Mouse (Mus musculus) common myeloid progenitor, adult 5-6 weeks (primary cell): ENCODE data around the gene Elk1. TPM values are rescaled to one million over a fixed set of nuclear protein-coding genes. Genes with fewer than 3 reads are reported as not detected.
A peak's percentile ranks its signal among the peaks of the same experiment; 100 is the strongest.

ENCODE experiments used
- ATAC-seq: replicated peaks from 2 replicates; pipeline ENCODE4 v1.8.0; 2016; ENCODE audit warnings: low read depth, mild to moderate bottlenecking, moderate TSS enrichment, inconsistent platforms; ENCODE audit not compliant: poor library complexity, severe bottlenecking
- total RNA-seq: library from RNA; stranded (forward); fragments of 200-1000, 187-1606 nt; gene quantifications from 2 replicates; pipeline ENCODE4 v1.2.3, GENCODE M21; 2017

Gene Elk1
- total RNA-seq, result 2.9 and 4.3 TPM in 2 replicates

GRCm38 (mm10) chrX:20950191-20950880 is at the start of gene Elk1:
Gene Elk1, minus strand, starts transcription at chrX:20950608.
- peak; percentile 98 for ATAC-seq

- no peak for ATAC-seq
These were observed 30.5 kb upstream of the Elk1 start for GRCm38 (mm10) chrX:20980901-20981300.

- peak; percentile 98 for ATAC-seq
These were observed 11.3 kb upstream of the Elk1 start, which contains the start of gene Uxt for GRCm38 (mm10) chrX:20961477-20962378. Gene Uxt, minus strand, starts transcription at chrX:20962017.

GRCm38 (mm10) chrX:20946055-20946454 is 4.4 kb downstream of the Elk1 start:
- no peak for ATAC-seq

GRCm38 (mm10) chrX:20931963-20932362 is 18.4 kb downstream of the Elk1 start:
- ATAC-seq, result peak; percentile 82

- ATAC-seq, result peak; percentile 85
These were observed 19.0 kb downstream of the Elk1 start, which contains the start of gene Cfp for GRCm38 (mm10) chrX:20931364-20931763. Gene Cfp, minus strand, starts transcription at chrX:20931555.

GRCm38 (mm10) chrX:20929859-20930258 is 20.5 kb downstream of the Elk1 start:
- ATAC-seq, result peak; percentile 64

GRCm38 (mm10) chrX:20924976-20925375 is 25.4 kb downstream of the Elk1 start:
- ATAC-seq, result no peak

- no peak for ATAC-seq
These were observed 26.9 kb downstream of the Elk1 start for GRCm38 (mm10) chrX:20923506-20923905.

- ATAC-seq, result no peak
These were observed 29.0 kb downstream of the Elk1 start for GRCm38 (mm10) chrX:20921366-20921765.

GRCm38 (mm10) chrX:20920844-20921364 is 29.5 kb downstream of the Elk1 start, which contains the start of gene Syn1:
Gene Syn1, minus strand, starts transcription at chrX:20921004.
- peak; percentile 97 for ATAC-seq

GRCm38 (mm10) chrX:20920249-20920843 is 30.1 kb downstream of the Elk1 start:
- ATAC-seq, result peak; percentile 10; the same call in 1 of the 2 replicates

GRCm38 (mm10) chrX:20915075-20915474 is 35.3 kb downstream of the Elk1 start:
- ATAC-seq, result no peak

- no peak for ATAC-seq
These were observed 36.7 kb downstream of the Elk1 start for GRCm38 (mm10) chrX:20913726-20914125.

- no peak for ATAC-seq
These were observed 40.3 kb downstream of the Elk1 start for GRCm38 (mm10) chrX:20910074-20910473.

Other genes with a start within 250 kb of the Elk1 start
- gene Usp11, start 246.7 kb downstream of the Elk1 start, total RNA-seq, result 30.0 and 38.5 TPM in 2 replicates
- 33.2 and 46.5 TPM in 2 replicates for gene Araf, start 152.8 kb downstream of the Elk1 start, total RNA-seq
- gene Timp1, start 80.4 kb downstream of the Elk1 start, total RNA-seq, result not detected in 2 replicates
- not detected in 2 replicates for gene Syn1, start 29.6 kb downstream of the Elk1 start, total RNA-seq
- 2.9 and 5.2 TPM in 2 replicates for gene Cfp, start 19.1 kb downstream of the Elk1 start, total RNA-seq
- gene Uxt, start 11.4 kb upstream of the Elk1 start, total RNA-seq, result 17.9 and 37.2 TPM in 2 replicates
- 16.4 TPM in 2 replicates for gene Zfp182, start 111.7 kb upstream of the Elk1 start, total RNA-seq
- gene Spaca5, start 117.8 kb upstream of the Elk1 start, total RNA-seq, result not detected in 2 replicates
- gene Zfp300, start 138.9 kb upstream of the Elk1 start, total RNA-seq, result 0.19 and 3.1 TPM in 2 replicates
- not detected in 2 replicates for gene Ssxa1, start 165.2 kb upstream of the Elk1 start, total RNA-seq
- gene Gm21876, start 225.0 kb upstream of the Elk1 start, total RNA-seq, result not detected in 2 replicates